Mouse (Mus musculus): Measurements from ENCODE around the gene Oaz2. TPM values are rescaled to one million over a fixed set of nuclear protein-coding genes. Genes with fewer than 3 reads are reported as not detected.
A peak's percentile ranks its signal among the peaks of the same experiment; 100 is the strongest.
"Not testable (repeated sequence)": the region's sequence is repeated elsewhere in the genome, so short reads cannot be mapped to it uniquely, and the experiment has no call there.

The Oaz2 gene
- polyA plus RNA-seq, 2 experiments, result 21.5 to 29.6 TPM

- TF ChIP-seq EP300 (IDR thresholded peaks at IDR 0.05; ENCODE audit: low read depth) (no peak), CTCF (IDR thresholded peaks at IDR 0.05; ENCODE audit: low read depth) (no peak)
- no peak overlapping the region for H3K9ac ChIP-seq (replicated peaks)
- H3K9me3 ChIP-seq (ENCODE audit: control insufficient read depth, low read length), result no peaks in the 10 kb centered on the region
- DNase-seq (ENCODE audit: low read depth in 3 of 3, low spot score in 3 of 3) (no peak), ATAC-seq (ENCODE audit: insufficient read depth) (no peak)
- 67% methylated on average over 3 of the region's 3 CpGs for WGBS (ENCODE audit: insufficient replicate concordance)
- H3K4me3 ChIP-seq (ENCODE audit: insufficient read depth in 1 of 2, low read depth in 2 of 2, low read length in 2 of 2), result no peak overlapping the region
- H3K27me3 ChIP-seq (ENCODE audit: control insufficient read depth, insufficient read depth, low read length), result no peaks in the 10 kb centered on the region
- H3K4me1 ChIP-seq (replicated peaks; ENCODE audit: control insufficient read depth in 2 of 2, insufficient read depth in 2 of 2, low read length in 1 of 2), result peaks cover 7 to 15% of the 10 kb centered on the region in 2 experiments
- no peak overlapping the region for H3K27ac ChIP-seq
- H3K36me3 ChIP-seq (replicated peaks; ENCODE audit: control insufficient read depth, insufficient read depth, low read depth), result no peaks in the 10 kb centered on the region
- H3K4me2 ChIP-seq (ENCODE audit: low read depth), result no peak overlapping the region
Observed at GRCm38 (mm10) chr9:65682183-65682582, 14.4 kb downstream of the Oaz2 start.

- DNase-seq (ENCODE audit: low read depth in 3 of 3, low spot score in 3 of 3), result no peak
- H3K4me2 ChIP-seq (ENCODE audit: low read depth), result no peak overlapping the region
- H3K4me1 ChIP-seq (replicated peaks; ENCODE audit: control insufficient read depth in 2 of 2, insufficient read depth in 2 of 2, low read length in 1 of 2), result peaks cover 6 to 13% of the 10 kb centered on the region in 2 experiments
- H3K4me3 ChIP-seq (ENCODE audit: insufficient read depth in 1 of 2, low read depth in 2 of 2, low read length in 2 of 2), result no peak overlapping the region
- TF ChIP-seq EP300 (IDR thresholded peaks at IDR 0.05; ENCODE audit: low read depth) (no peak), CTCF (IDR thresholded peaks at IDR 0.05; ENCODE audit: low read depth) (peak; percentile 43; the same call in 1 of the 2 replicates)
- ATAC-seq (ENCODE audit: insufficient read depth), result no peak
- no peaks in the 10 kb centered on the region; the same call in 1 of the 2 replicates for H3K36me3 ChIP-seq (replicated peaks; ENCODE audit: control insufficient read depth, insufficient read depth, low read depth)
- H3K9me3 ChIP-seq (ENCODE audit: control insufficient read depth, low read length), result no peaks in the 10 kb centered on the region
- H3K9ac ChIP-seq (replicated peaks), result no peak overlapping the region
- H3K27ac ChIP-seq, result no peak overlapping the region
- no peaks in the 10 kb centered on the region for H3K27me3 ChIP-seq (ENCODE audit: control insufficient read depth, insufficient read depth, low read length)
- 62% methylated on average over 1 of the region's 1 CpGs for WGBS (ENCODE audit: insufficient replicate concordance)
Observed at GRCm38 (mm10) chr9:65682994-65683393, 15.2 kb downstream of the Oaz2 start.

- TF ChIP-seq CTCF (IDR thresholded peaks at IDR 0.05; ENCODE audit: low read depth), result no peak
- no peak for TF ChIP-seq EP300 (IDR thresholded peaks at IDR 0.05; ENCODE audit: low read depth)
- ATAC-seq (ENCODE audit: insufficient read depth) (peak; percentile 62; the same call in 1 of the 2 replicates), DNase-seq (ENCODE audit: low read depth in 3 of 3, low spot score in 3 of 3) (no peak)
- Histone ChIP-seq H3K36me3 (replicated peaks; ENCODE audit: control insufficient read depth, insufficient read depth, low read depth) (no peaks in the 10 kb centered on the region; the same call in 1 of the 2 replicates), H3K9me3 (ENCODE audit: control insufficient read depth, low read length) (no peaks in the 10 kb centered on the region), H3K4me2 (ENCODE audit: low read depth) (no peak overlapping the region), H3K4me1 (replicated peaks; ENCODE audit: control insufficient read depth in 2 of 2, insufficient read depth in 2 of 2, low read length in 1 of 2) (peaks cover 6 to 8% of the 10 kb centered on the region in 2 experiments), H3K27me3 (ENCODE audit: control insufficient read depth, insufficient read depth, low read length) (no peaks in the 10 kb centered on the region), H3K9ac (replicated peaks) (no peak overlapping the region), H3K4me3 (ENCODE audit: insufficient read depth in 1 of 2, low read depth in 2 of 2, low read length in 2 of 2) (no peak overlapping the region), H3K27ac (no peak overlapping the region)
- WGBS (ENCODE audit: insufficient replicate concordance), result 31% methylated on average over 2 of the region's 2 CpGs
Observed at GRCm38 (mm10) chr9:65684704-65685103, 16.9 kb downstream of the Oaz2 start.

- H3K27me3 ChIP-seq (ENCODE audit: control insufficient read depth, insufficient read depth, low read length); H3K36me3 ChIP-seq (replicated peaks; ENCODE audit: control insufficient read depth, insufficient read depth, low read depth); H3K9me3 ChIP-seq (ENCODE audit: control insufficient read depth, low read length); DNase-seq (ENCODE audit: low read depth in 3 of 3, low spot score in 3 of 3); H3K27ac ChIP-seq; H3K4me3 ChIP-seq (ENCODE audit: insufficient read depth in 1 of 2, low read depth in 2 of 2, low read length in 2 of 2); H3K4me1 ChIP-seq (replicated peaks; ENCODE audit: control insufficient read depth in 2 of 2, insufficient read depth in 2 of 2, low read length in 1 of 2); ATAC-seq (ENCODE audit: insufficient read depth); H3K9ac ChIP-seq (replicated peaks); H3K4me2 ChIP-seq (ENCODE audit: low read depth): not testable (repeated sequence)
- 83% methylated on average over 2 of the region's 2 CpGs for WGBS (ENCODE audit: insufficient replicate concordance)
Observed at GRCm38 (mm10) chr9:65689869-65690268, 22.1 kb downstream of the Oaz2 start.

- no peaks in the 10 kb centered on the region for H3K4me1 ChIP-seq (replicated peaks; ENCODE audit: control insufficient read depth in 2 of 2, insufficient read depth in 2 of 2, low read length in 1 of 2)
- H3K27me3 ChIP-seq (ENCODE audit: control insufficient read depth, insufficient read depth, low read length), result no peaks in the 10 kb centered on the region
- no peak overlapping the region for H3K4me2 ChIP-seq (ENCODE audit: low read depth)
- H3K4me3 ChIP-seq (ENCODE audit: insufficient read depth in 1 of 2, low read depth in 2 of 2, low read length in 2 of 2), result no peak overlapping the region
- no peak overlapping the region for H3K9ac ChIP-seq (replicated peaks)
- no peak for DNase-seq (ENCODE audit: low read depth in 3 of 3, low spot score in 3 of 3)
- no peaks in the 10 kb centered on the region; the same call in none of the 2 replicates for H3K36me3 ChIP-seq (replicated peaks; ENCODE audit: control insufficient read depth, insufficient read depth, low read depth)
- 56% methylated on average over 3 of the region's 3 CpGs for WGBS (ENCODE audit: insufficient replicate concordance)
- no peak for TF ChIP-seq EP300 (IDR thresholded peaks at IDR 0.05; ENCODE audit: low read depth)
- TF ChIP-seq CTCF (IDR thresholded peaks at IDR 0.05; ENCODE audit: low read depth), result no peak
- ATAC-seq (ENCODE audit: insufficient read depth), result no peak
- H3K27ac ChIP-seq, result no peak overlapping the region
- H3K9me3 ChIP-seq (ENCODE audit: control insufficient read depth, low read length), result no peaks in the 10 kb centered on the region
Observed at GRCm38 (mm10) chr9:65692466-65692865, 24.7 kb downstream of the Oaz2 start.

Measured in liver, embryonic 14.5 days (tissue).